Mouse (Mus musculus) embryonic facial prominence, embryonic 10.5 days (tissue): Measurements from ENCODE around the gene Mier2. TPM values are rescaled to one million over a fixed set of nuclear protein-coding genes. Genes with fewer than 3 reads are reported as not detected.

Source experiments
- DNase-seq: peaks from one replicate; pipeline ENCODE4 v3.0.0-alpha.2; 2017; ENCODE audit warnings: low spot score
- H3K27ac ChIP-seq: fragments of 300-500 bp; sonication (generic); replicated peaks from 2 replicates; pipeline ENCODE4 v1.5.1; 2016; ENCODE audit warnings: mild to moderate bottlenecking
- H3K27me3 ChIP-seq: fragments of 300-500 bp; sonication (generic); replicated peaks from 2 replicates; pipeline ENCODE4 v1.6.1; 2016; ENCODE audit warnings: low read depth, mild to moderate bottlenecking; ENCODE audit not compliant: poor library complexity, severe bottlenecking
- H3K36me3 ChIP-seq: fragments of 300-500 bp; sonication (generic); replicated peaks from 2 replicates; pipeline ENCODE4 v1.6.1; 2016; ENCODE audit warnings: mild to moderate bottlenecking, moderate library complexity
- H3K4me1 ChIP-seq: fragments of 300-500 bp; sonication (generic); 2 replicates; pipeline ENCODE4 v1.6.1; 2016
- H3K4me3 ChIP-seq: fragments of 300-500 bp; sonication (generic); 2 replicates; pipeline ENCODE4 v1.5.1; 2016; ENCODE audit warnings: mild to moderate bottlenecking, moderate library complexity
- H3K9me3 ChIP-seq: fragments of 300-500 bp; sonication (generic); 2 replicates; pipeline ENCODE4 v1.6.1; 2016; ENCODE audit warnings: mild to moderate bottlenecking
- WGBS: fragments of 180-500 bp; shearing (Covaris S2); methylation state at CpG from one replicate; pipeline ENCODE4 v1.1.7; 2016; 5-methylcytosine and 5-hydroxymethylcytosine counted together
- polyA plus RNA-seq: library from polyadenylated mRNA; unstranded; fragments of >200 nt; fragmentation: Nextera tagmentation; extraction: Ambion mirVana; gene quantifications from 2 replicates; pipeline ENCODE4 v1.2.1, GENCODE M21; 2016

Gene Mier2
- polyA plus RNA-seq, 1 experiment from 2014 or later, result 77.3 TPM

DNA sequence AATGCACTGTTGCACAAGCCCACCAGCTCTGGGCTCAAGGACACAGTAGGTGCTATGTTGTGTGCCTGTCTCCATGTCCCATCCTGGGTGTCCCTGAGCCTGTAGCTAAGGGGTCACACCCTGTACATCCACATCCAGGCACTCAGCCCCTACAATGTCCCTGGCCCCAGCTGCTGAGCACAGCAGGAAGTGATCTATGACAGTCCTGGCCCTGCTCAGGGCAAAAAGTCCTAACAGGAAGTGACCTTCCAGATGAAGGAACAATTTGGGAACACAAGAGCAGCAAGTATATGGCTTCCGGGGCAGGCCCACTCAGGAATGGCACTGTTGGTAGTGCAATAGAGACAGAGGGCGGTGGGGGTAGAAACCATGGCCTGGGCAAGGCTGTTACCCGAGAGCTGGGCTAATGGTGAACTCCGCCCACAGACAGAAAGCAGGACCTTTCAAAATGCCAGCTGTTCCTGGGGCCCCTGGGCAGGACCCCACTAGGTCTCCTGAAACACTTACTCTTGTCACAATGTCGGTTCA, 7.8 kb downstream of the Mier2 start:
- no peak for DNase-seq
- no peaks in the 10 kb centered on the region for H3K27me3 ChIP-seq
- H3K27ac ChIP-seq, result no peak overlapping the region
- peaks cover 93% of the 10 kb centered on the region for H3K36me3 ChIP-seq
- H3K4me3 ChIP-seq, result no peak overlapping the region
- H3K9me3 ChIP-seq, result no peaks in the 10 kb centered on the region
- WGBS, result 81% methylated on average over 5 of the region's 5 CpGs
- H3K4me1 ChIP-seq, result peaks cover 1% of the 10 kb centered on the region

DNA sequence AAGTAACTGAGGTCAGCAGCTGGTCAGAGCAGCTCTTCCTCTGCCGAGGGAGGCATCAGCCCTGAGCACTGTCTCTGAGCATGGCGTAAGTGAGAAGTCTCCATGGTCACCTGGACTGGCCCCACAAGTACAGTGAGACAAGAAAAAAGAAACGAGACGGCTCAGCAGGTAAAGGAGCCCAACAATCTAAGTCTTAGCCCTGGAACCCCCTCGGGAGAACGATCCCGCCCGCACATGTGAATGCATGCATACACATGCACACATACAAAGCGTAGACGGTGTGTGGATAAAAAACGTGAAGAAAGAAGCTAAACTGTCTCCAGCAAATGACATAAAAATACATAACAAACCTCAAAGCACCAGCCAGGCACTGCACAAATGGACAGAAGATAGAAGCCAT, 8.5 kb downstream of the Mier2 start:
- 92% methylated on average over 11 of the region's 11 CpGs for WGBS

DNA sequence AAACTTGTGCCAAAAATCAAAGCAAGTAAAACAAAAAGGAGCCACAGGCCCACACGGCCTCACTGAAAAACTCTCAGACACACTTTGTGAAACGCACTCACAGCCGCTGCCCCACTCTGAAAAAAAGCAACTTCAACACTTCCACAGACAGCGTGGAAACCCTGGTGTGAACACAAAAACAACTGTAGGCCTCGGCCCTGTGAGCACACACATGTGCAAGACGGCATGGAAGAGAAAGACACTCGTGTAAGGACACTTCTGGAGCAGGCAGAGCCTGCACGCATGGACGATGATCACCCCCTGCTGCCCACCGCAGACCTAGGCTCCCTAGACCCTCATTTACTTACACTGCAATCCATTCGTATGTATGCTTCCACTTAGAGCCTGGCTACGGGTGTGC, 9.1 kb downstream of the Mier2 start:
- no peak overlapping the region for H3K4me3 ChIP-seq
- peaks cover 100% of the 10 kb centered on the region for H3K36me3 ChIP-seq
- WGBS, result 93% methylated on average over 12 of the region's 12 CpGs

More for the DNA sequence above, 8.5 kb downstream of the Mier2 start:
- H3K27me3 ChIP-seq, result no peaks in the 10 kb centered on the region
- no peaks in the 10 kb centered on the region; the same call in 1 of the 2 replicates for H3K4me1 ChIP-seq
- no peak for DNase-seq
- H3K4me3 ChIP-seq, result no peak overlapping the region
- H3K36me3 ChIP-seq, result peaks cover 100% of the 10 kb centered on the region
- H3K27ac ChIP-seq, result no peak overlapping the region
- H3K9me3 ChIP-seq, result no peaks in the 10 kb centered on the region

DNA sequence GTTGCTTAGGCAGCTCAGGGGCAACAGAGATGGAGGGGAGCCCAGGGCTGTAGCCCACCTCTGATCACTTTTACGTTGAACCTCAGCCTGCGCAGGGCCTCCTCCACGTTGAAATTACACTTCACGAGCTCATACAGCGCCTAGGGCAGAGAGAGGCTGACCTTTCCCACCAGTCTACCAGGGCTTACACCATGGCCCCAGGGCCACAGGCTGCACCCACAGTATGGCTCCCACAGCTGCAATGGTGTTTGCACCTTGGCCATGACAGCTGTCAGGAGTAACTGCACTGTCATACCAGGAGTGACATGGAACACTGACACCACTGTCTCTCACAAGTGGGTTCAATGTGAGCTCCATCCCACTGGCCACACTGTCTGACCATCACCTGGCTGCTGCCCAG, 10.4 kb downstream of the Mier2 start:
- 92% methylated on average over 5 of the region's 5 CpGs for WGBS
- Histone ChIP-seq H3K27me3 (no peaks in the 10 kb centered on the region), H3K27ac (no peak overlapping the region), H3K36me3 (peaks cover 100% of the 10 kb centered on the region), H3K4me1 (no peaks in the 10 kb centered on the region), H3K4me3 (no peak overlapping the region), H3K9me3 (no peaks in the 10 kb centered on the region)
- DNase-seq, result peak; percentile 5

More for the DNA sequence above, 9.1 kb downstream of the Mier2 start:
- Histone ChIP-seq H3K9me3 (no peaks in the 10 kb centered on the region), H3K27ac (no peak overlapping the region), H3K4me1 (no peaks in the 10 kb centered on the region), H3K27me3 (no peaks in the 10 kb centered on the region)
- no peak for DNase-seq

DNA sequence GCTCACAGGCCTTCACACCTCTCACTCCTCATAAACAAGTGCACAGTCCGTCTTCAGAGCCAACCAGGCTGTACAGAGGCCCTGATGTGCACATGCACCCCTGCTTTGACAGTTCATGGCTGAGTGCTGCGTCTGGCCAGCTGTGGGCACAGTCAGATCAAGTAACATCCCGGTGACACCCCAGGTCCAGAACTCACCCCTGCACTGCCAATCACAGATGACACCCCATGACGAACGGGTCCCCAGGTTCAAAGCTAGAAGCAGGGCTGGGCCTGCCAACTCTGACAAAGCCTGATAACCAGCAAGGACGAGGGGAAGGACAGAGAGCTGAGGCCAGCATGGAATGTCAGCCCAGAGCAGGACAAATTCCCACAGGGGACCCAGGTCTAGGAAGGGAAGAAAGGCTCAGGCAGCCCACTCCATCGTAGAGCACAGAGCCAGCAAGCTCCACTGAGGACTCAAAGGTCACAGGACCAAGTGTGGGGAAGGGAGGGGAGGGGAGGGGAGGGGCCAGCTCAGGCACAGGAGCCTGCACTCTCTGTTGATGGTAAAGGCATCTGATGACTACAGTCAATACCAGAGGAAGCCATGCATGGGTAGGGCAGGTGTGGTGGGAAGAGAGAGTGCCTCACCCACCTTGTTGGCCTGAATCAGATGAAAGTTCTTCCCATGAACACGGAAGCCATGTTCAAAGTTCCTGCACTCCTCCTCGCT, 11.0 kb downstream of the Mier2 start:
- H3K4me3 ChIP-seq, result no peak overlapping the region
- H3K36me3 ChIP-seq, result peaks cover 100% of the 10 kb centered on the region
- H3K27me3 ChIP-seq, result no peaks in the 10 kb centered on the region
- H3K4me1 ChIP-seq, result no peaks in the 10 kb centered on the region
- no peak overlapping the region for H3K27ac ChIP-seq
- 86% methylated on average over 9 of the region's 9 CpGs for WGBS
- H3K9me3 ChIP-seq, result no peaks in the 10 kb centered on the region
- peak; percentile 6 for DNase-seq

DNA sequence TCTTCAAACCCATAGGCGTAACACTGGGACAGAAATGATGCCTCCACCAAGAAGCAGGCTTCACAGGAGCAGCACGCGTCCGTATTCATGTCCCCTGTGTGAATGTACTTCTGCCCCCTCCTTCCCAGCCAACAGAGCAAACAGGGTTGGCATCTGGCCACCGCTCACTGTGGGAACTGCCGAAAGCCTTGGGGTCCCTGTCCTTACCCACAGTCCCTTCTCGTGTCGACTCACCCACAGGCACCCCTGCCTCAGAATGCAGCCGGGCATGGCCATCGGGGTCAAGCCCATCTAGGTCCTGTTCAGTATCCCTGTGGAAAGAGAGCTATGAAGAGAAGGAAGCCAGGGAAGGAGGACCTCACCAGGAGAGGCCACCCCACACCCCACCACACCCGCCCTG, 12.8 kb downstream of the Mier2 start:
- H3K36me3 ChIP-seq, result peaks cover 100% of the 10 kb centered on the region
- WGBS, result 96% methylated on average over 11 of the region's 11 CpGs

DNA sequence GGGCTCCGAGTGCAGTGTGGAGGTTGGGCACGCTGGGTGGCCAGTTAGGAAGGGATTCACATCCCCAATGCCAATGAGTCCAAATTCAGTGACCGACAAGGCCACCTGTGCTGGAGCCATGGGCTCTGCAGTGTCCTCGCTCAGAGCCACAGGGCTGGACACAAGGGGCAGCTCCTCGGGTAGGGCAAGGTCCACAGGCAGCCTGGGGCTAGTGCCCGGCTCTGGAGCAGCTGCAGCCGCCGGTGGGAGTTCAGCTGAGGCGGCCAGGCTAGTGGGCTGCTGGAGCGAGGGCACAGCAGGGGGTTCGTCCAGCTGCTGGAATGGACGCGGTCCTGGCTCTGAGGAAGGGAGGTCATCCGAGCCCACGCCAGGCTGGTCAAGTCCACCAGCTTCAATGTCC, 13.5 kb downstream of the Mier2 start:
- 84% methylated on average over 15 of the region's 15 CpGs for WGBS
- peak; percentile 7 for DNase-seq
- H3K36me3 ChIP-seq, result peaks cover 93% of the 10 kb centered on the region
- H3K9me3 ChIP-seq, result no peaks in the 10 kb centered on the region
- H3K4me1 ChIP-seq, result no peaks in the 10 kb centered on the region
- no peak overlapping the region for H3K4me3 ChIP-seq
- H3K27ac ChIP-seq, result no peak overlapping the region
- no peaks in the 10 kb centered on the region for H3K27me3 ChIP-seq

More for the DNA sequence above, 12.8 kb downstream of the Mier2 start:
- Histone ChIP-seq H3K27ac (no peak overlapping the region), H3K9me3 (no peaks in the 10 kb centered on the region), H3K27me3 (no peaks in the 10 kb centered on the region), H3K4me1 (no peaks in the 10 kb centered on the region), H3K4me3 (no peak overlapping the region)
- peak; percentile 3 for DNase-seq

DNA sequence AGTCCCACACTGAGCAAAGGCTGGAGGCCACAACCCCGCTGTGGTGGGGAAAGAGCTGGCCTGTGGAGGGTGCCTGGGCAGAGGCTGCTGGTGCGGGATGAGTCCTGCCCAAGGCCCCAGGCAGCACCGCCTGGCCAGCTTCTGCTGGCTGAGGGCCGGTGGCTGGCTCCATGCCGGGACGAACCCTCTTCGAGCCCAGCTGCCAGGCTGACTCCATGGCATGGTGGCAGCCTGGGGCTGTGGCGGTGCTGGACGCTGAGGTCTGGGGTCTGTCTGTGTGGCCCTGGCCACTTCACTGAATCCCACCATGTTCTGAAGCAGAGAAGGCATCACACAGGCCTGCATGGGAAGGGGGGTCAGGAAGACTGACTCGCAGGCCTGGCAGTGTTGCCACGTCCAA, 14.3 kb downstream of the Mier2 start:
- Histone ChIP-seq H3K27ac (no peak overlapping the region), H3K4me3 (no peak overlapping the region), H3K36me3 (peaks cover 86% of the 10 kb centered on the region), H3K9me3 (no peaks in the 10 kb centered on the region), H3K27me3 (no peaks in the 10 kb centered on the region), H3K4me1 (no peaks in the 10 kb centered on the region)
- WGBS, result 92% methylated on average over 11 of the region's 11 CpGs
- DNase-seq, result peak; percentile 4

DNA sequence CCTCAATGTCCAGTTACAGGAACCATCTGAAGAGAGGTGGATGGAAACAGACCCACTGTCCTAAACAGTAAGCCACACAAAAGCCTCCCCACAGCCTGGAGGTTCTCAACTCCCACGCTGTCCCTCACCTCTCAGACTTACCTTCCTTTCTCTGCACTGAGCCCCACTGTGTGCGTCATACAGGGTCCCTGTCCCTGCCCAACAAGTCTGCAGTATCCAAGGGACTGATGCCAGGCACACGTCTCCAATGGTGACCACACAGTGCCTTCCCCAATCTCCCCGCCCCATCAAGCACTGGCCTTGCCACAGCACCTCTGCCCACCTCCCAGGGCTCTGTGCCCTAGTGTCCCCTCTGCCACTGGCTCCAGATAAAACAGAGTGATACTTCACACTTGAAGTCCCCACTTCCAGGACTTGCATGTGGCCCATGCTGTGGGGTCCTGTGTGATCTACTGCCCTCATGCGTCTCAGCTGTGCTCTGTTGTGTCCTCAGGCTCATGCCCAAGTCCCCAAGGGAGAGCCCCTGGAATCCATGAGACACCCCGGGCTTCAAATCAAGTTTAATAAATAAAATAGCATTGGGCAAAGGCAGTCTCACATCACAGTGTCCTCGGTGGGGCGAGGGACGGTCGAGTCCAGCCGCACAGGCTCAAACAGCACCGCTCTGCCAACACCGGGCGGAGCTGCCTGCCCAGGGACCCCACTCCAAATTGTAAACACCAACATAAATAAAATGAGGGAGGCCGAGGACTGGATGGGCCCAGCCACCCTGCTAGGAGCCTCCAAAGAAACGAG, 15.1 kb downstream of the Mier2 start:
- Histone ChIP-seq H3K4me3 (no peak overlapping the region), H3K27me3 (peaks cover 4% of the 10 kb centered on the region), H3K9me3 (no peaks in the 10 kb centered on the region), H3K36me3 (peaks cover 77% of the 10 kb centered on the region), H3K27ac (no peak overlapping the region), H3K4me1 (no peaks in the 10 kb centered on the region)
- DNase-seq, result peak; percentile 5
- WGBS, result 94% methylated on average over 16 of the region's 16 CpGs

DNA sequence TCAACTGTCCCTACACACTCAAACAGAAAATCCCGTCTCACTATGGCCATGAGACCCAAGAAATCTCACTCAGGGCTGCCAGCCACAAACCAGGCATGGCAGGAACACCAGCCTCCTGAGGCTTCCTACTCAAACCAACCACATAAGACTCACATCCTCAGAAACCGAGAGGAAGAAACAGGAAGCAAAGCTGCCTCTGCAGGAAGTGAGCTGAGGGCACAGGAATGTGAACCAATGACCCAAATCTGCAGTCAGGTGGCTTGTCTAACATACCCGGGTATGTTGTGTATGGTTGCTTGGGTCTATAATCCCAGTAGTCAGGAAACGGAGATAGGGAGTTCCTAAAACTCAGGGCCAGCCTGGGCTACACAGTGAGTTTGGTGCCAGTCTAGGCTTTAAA, 16.1 kb downstream of the Mier2 start:
- DNase-seq, result peak; percentile 7
- 71% methylated on average over 4 of the region's 4 CpGs for WGBS
- no peaks in the 10 kb centered on the region for H3K9me3 ChIP-seq
- peaks cover 2% of the 10 kb centered on the region for H3K4me1 ChIP-seq
- peaks cover 8% of the 10 kb centered on the region for H3K27me3 ChIP-seq
- H3K4me3 ChIP-seq, result no peak overlapping the region
- H3K36me3 ChIP-seq, result peaks cover 67% of the 10 kb centered on the region
- H3K27ac ChIP-seq, result no peak overlapping the region

DNA sequence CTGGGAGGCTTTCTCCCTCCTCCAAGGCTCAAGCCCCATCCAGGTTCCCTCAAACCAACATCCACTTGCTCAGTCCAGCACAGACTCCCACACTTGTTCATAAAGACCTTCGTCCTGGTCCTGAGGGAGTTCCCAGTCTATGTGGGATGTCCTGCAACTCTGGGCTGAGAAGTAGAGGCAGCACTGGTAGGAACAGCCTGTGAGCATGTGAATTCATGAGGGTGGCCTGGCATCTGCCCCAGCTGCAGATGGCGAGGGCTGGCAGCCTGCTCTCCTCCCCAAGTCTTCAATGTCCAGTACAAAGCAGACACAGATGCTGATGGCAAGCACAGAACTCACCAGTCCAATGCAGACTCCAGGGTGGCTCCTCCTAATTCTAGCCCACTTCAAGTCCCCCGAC, 16.7 kb downstream of the Mier2 start:
- Histone ChIP-seq H3K4me1 (peaks cover 8% of the 10 kb centered on the region), H3K9me3 (no peaks in the 10 kb centered on the region), H3K27ac (no peak overlapping the region), H3K27me3 (peaks cover 8% of the 10 kb centered on the region), H3K36me3 (peaks cover 61% of the 10 kb centered on the region), H3K4me3 (no peak overlapping the region)
- 94% methylated on average over 3 of the region's 3 CpGs for WGBS
- peak; percentile 7 for DNase-seq

DNA sequence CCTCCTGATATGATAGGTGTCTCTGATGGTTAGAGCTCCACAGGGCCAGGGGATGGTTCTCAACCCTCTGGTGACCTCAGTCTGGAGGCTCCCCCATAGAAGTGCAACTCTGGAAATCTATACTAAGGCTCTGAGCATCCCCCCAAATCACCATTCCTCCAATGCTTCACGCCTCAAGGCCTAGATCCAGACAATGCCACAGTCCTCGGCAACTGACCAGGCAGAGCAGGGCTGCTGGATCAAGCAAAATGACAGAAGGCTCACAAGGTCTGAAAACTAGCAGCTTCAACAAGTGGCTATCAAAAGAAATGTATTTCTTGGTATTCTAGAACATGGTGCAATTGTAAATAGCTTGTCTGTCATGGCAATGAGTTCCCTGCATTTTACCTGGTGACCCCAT, 17.2 kb downstream of the Mier2 start:
- H3K4me3 ChIP-seq, result no peak overlapping the region
- no peaks in the 10 kb centered on the region for H3K9me3 ChIP-seq
- H3K36me3 ChIP-seq, result peaks cover 56% of the 10 kb centered on the region
- H3K27me3 ChIP-seq, result peaks cover 8% of the 10 kb centered on the region
- no peak overlapping the region for H3K27ac ChIP-seq
- DNase-seq, result peak; percentile 5
- 90% methylated on average over 2 of the region's 2 CpGs for WGBS
- H3K4me1 ChIP-seq, result peaks cover 13% of the 10 kb centered on the region

DNA sequence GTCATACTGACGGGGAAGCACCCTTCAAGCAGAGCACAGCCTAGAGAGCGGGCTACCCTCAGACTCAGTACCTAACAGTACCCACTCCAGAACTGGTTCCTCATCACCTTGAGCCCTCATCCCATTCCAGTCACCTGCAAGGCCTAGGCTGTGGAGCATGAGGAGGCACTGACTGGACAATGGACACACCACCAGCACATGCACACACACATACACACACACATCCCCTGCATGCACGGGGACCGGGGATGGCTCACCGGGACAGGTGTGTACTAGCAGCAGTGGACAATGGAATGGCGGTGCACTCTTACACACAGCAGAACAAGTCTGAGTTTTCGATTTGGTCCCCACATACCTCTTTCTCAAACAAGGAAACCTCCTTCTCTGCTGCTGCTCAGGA, 17.7 kb downstream of the Mier2 start:
- no peaks in the 10 kb centered on the region for H3K9me3 ChIP-seq
- H3K4me3 ChIP-seq, result no peak overlapping the region
- H3K27me3 ChIP-seq, result peaks cover 8% of the 10 kb centered on the region
- 92% methylated on average over 7 of the region's 7 CpGs for WGBS
- H3K36me3 ChIP-seq, result peaks cover 51% of the 10 kb centered on the region
- DNase-seq, result peak; percentile 7
- peaks cover 18% of the 10 kb centered on the region for H3K4me1 ChIP-seq
- H3K27ac ChIP-seq, result no peak overlapping the region
